In genomic region chr11:6568584-6569409, GRCm38 (mm10) we compare ENCODE assay signal across 8 mouse cellular contexts. TPM values are rescaled to one million over a fixed set of nuclear protein-coding genes. Genes with fewer than 3 reads are reported as not detected.
DNase-seq lines count a peak whose midpoint lies in the region; ATAC-seq and TF ChIP-seq lines count a peak whose summit lies in the region.

No protein-coding gene starts in this region.

- 38% methylated on average over 11 of the region's 11 CpGs for WGBS in liver, embryonic 14.5 days (ENCODE audit: insufficient replicate concordance)

- no peak for DNase-seq in frontal cortex, postnatal 14 days (ENCODE audit: low spot score in 2 of 2)
- DNase-seq in 416B (ENCODE audit: low read depth), result peak; percentile 41
- peak; percentile 21 to 45 for DNase-seq in adrenal gland, postnatal 36 days
- peak; percentile 52 for DNase-seq in heart, postnatal 4 days
- no peak for DNase-seq in liver, embryonic 14.5 days (ENCODE audit: low read depth in 3 of 3, low spot score in 3 of 3)
- peak; percentile 25 for DNase-seq in right cerebral cortex, postnatal 25 days
- no peak for DNase-seq in spleen, postnatal 36 days (ENCODE audit: low spot score in 2 of 2)

- H3K9me3 ChIP-seq in liver, embryonic 14.5 days (ENCODE audit: control insufficient read depth, low read length), result no peaks in the 10 kb centered on the region

- no peak overlapping the region; the same call in 1 of the 2 replicates for H3K27ac ChIP-seq in liver, embryonic 14.5 days

- TF ChIP-seq EP300 in liver, embryonic 14.5 days (IDR thresholded peaks at IDR 0.05; ENCODE audit: low read depth), result no peak

- peaks cover 6 to 17% of the 10 kb centered on the region in 2 experiments for H3K4me1 ChIP-seq in liver, embryonic 14.5 days (replicated peaks; ENCODE audit: control insufficient read depth in 2 of 2, insufficient read depth in 2 of 2, low read length in 1 of 2)

- H3K4me2 ChIP-seq in liver, embryonic 14.5 days (ENCODE audit: low read depth), result no peak overlapping the region

- no peak overlapping the region for H3K9ac ChIP-seq in liver, embryonic 14.5 days (replicated peaks)

- ATAC-seq in frontal cortex, adult (ENCODE audit: low TSS enrichment), result peak; percentile 86
- peak; percentile 36; the same call in 1 of the 2 replicates for ATAC-seq in liver, embryonic 14.5 days (ENCODE audit: insufficient read depth)

- peaks cover 9% of the 10 kb centered on the region for H3K36me3 ChIP-seq in liver, embryonic 14.5 days (replicated peaks; ENCODE audit: control insufficient read depth, insufficient read depth, low read depth)

- H3K27me3 ChIP-seq in liver, embryonic 14.5 days (ENCODE audit: control insufficient read depth, insufficient read depth, low read length), result no peaks in the 10 kb centered on the region

- H3K4me3 ChIP-seq in liver, embryonic 14.5 days (ENCODE audit: insufficient read depth in 1 of 2, low read depth in 2 of 2, low read length in 2 of 2), result no peak overlapping the region

- TF ChIP-seq CTCF in liver, embryonic 14.5 days (IDR thresholded peaks at IDR 0.05; ENCODE audit: low read depth), result peak; percentile 28; the same call in 1 of the 2 replicates

RNA-seq across cellular contexts. Expression of gene Ccm2, which starts 22.1 kb away (rescaled TPM):
- total RNA-seq in adrenal gland, postnatal 36 days (2021), result 10 to 100 TPM; 32.0 to 45.7 TPM
- 10 to 100 TPM; 31.8 to 34.1 TPM for total RNA-seq in heart, postnatal 4 days (2021)
- polyA plus RNA-seq in liver, embryonic 14.5 days (2012; rRNA removed), result 33.1 and 36.8 TPM in 2 replicates
- 39.0 and 39.4 TPM in 2 replicates for polyA plus RNA-seq in liver, embryonic 14.5 days (2014; fragmentation: Nextera tagmentation; extraction: Ambion mirVana)

RNA-seq across cellular contexts. Expression of gene Nacad, which starts 37.1 kb away (rescaled TPM):
- 1 to 10 TPM; 1.0 to 1.6 TPM for total RNA-seq in adrenal gland, postnatal 36 days (2021)
- total RNA-seq in heart, postnatal 4 days (2021), result 1 to 10 TPM; 1.7 to 2.5 TPM
- 2.3 and 4.0 TPM in 2 replicates for polyA plus RNA-seq in liver, embryonic 14.5 days (2012; rRNA removed)
- 6.2 and 6.4 TPM in 2 replicates for polyA plus RNA-seq in liver, embryonic 14.5 days (2014; fragmentation: Nextera tagmentation; extraction: Ambion mirVana)

RNA-seq across cellular contexts. Expression of gene Myo1g, which starts 48.0 kb away (rescaled TPM):
- 1 to 10 TPM; 2.0 to 2.3 TPM for total RNA-seq in adrenal gland, postnatal 36 days (2021)
- 1 to 10 TPM; 1.2 to 1.4 TPM for total RNA-seq in heart, postnatal 4 days (2021)
- 5.7 and 7.0 TPM in 2 replicates for polyA plus RNA-seq in liver, embryonic 14.5 days (2012; rRNA removed)
- 5.4 and 5.7 TPM in 2 replicates for polyA plus RNA-seq in liver, embryonic 14.5 days (2014; fragmentation: Nextera tagmentation; extraction: Ambion mirVana)

RNA-seq across cellular contexts. Expression of gene Tbrg4, which starts 57.1 kb away (rescaled TPM):
- 10 to 100 TPM; 61.7 to 64.5 TPM for total RNA-seq in adrenal gland, postnatal 36 days (2021)
- 100 to 1,000 TPM; 105 to 108 TPM for total RNA-seq in heart, postnatal 4 days (2021)
- 55.1 and 63.6 TPM in 2 replicates for polyA plus RNA-seq in liver, embryonic 14.5 days (2012; rRNA removed)
- 27.7 and 30.4 TPM in 2 replicates for polyA plus RNA-seq in liver, embryonic 14.5 days (2014; fragmentation: Nextera tagmentation; extraction: Ambion mirVana)

Comparison
In these comparisons a context has a peak if more than half of its experiments do, and no peak if none do; other contexts are left out.
1. DNase-seq: peak in 416B (single experiment), adrenal gland, postnatal 36 days (2 of 2), heart, postnatal 4 days (single experiment) and right cerebral cortex, postnatal 25 days (single experiment); none in frontal cortex, postnatal 14 days (0 of 2), liver, embryonic 14.5 days (0 of 3) and spleen, postnatal 36 days (0 of 2).